Mouse (Mus musculus): Measurements from ENCODE around the gene Clcf1.

Gene Clcf1

GRCm38 (mm10) chr19:4193129-4193528, 20.9 kb upstream of the Clcf1 start:
- DNase-seq, result no peak

- DNase-seq, result no peak
These were observed 19.9 kb upstream of the Clcf1 start for GRCm38 (mm10) chr19:4194021-4194724.

- DNase-seq, result no peak
These were observed 19.0 kb upstream of the Clcf1 start for GRCm38 (mm10) chr19:4194776-4195650.

- DNase-seq, result no peak
These were observed 18.0 kb upstream of the Clcf1 start for GRCm38 (mm10) chr19:4196048-4196447.

- DNase-seq, result no peak
These were observed 17.5 kb upstream of the Clcf1 start for GRCm38 (mm10) chr19:4196548-4196947.

- no peak for DNase-seq
These were observed 16.9 kb upstream of the Clcf1 start for GRCm38 (mm10) chr19:4197180-4197579.

GRCm38 (mm10) chr19:4201291-4201909, 12.6 kb upstream of the Clcf1 start, which contains the start of gene Rad9a:
Gene Rad9a (minus strand): TSS chr19:4201662.
- DNase-seq, result peak; percentile 98

GRCm38 (mm10) chr19:4202149-4202548, 11.9 kb upstream of the Clcf1 start:
- no peak for DNase-seq

GRCm38 (mm10) chr19:4203148-4203547, 10.9 kb upstream of the Clcf1 start:
- no peak for DNase-seq

- DNase-seq, result no peak
These were observed 10.3 kb upstream of the Clcf1 start for GRCm38 (mm10) chr19:4203604-4204326.

- DNase-seq, result no peak
These were observed 9.1 kb upstream of the Clcf1 start for GRCm38 (mm10) chr19:4204889-4205288.

- peak; percentile 89 for DNase-seq
These were observed 7.1 kb upstream of the Clcf1 start for GRCm38 (mm10) chr19:4206971-4207370.

- no peak for DNase-seq
These were observed 5.5 kb upstream of the Clcf1 start for GRCm38 (mm10) chr19:4208563-4208962.

- no peak for DNase-seq
These were observed 2.0 kb upstream of the Clcf1 start for GRCm38 (mm10) chr19:4211891-4212588.

- DNase-seq, result peak; percentile 79
These were observed 489 bp upstream of the Clcf1 start for GRCm38 (mm10) chr19:4213524-4213974.

- no peak for DNase-seq
These were observed 873 bp downstream of the Clcf1 start for GRCm38 (mm10) chr19:4214771-4215450.

- DNase-seq, result no peak
These were observed 1.4 kb downstream of the Clcf1 start for GRCm38 (mm10) chr19:4215451-4215840.

- peak; percentile 53 for DNase-seq
These were observed 2.1 kb downstream of the Clcf1 start for GRCm38 (mm10) chr19:4216041-4216685.

- no peak for DNase-seq
These were observed 3.1 kb downstream of the Clcf1 start for GRCm38 (mm10) chr19:4217140-4217539.

- no peak for DNase-seq
These were observed 3.8 kb downstream of the Clcf1 start for GRCm38 (mm10) chr19:4217855-4218254.

GRCm38 (mm10) chr19:4218293-4218692, 4.3 kb downstream of the Clcf1 start:
- DNase-seq, result no peak

Measured in kidney, adult 9 months (tissue).